Mouse (Mus musculus): Measurements from ENCODE around the gene Pex12.
"Not testable (repeated sequence)": the region's sequence is repeated elsewhere in the genome, so short reads cannot be mapped to it uniquely, and the experiment has no call there.

Pex12 gene

GRCm38 (mm10) chr11:83286566-83286965 is 15.8 kb downstream of the Pex12 start, which contains the start of gene Slfn14:
Gene Slfn14 (minus strand): TSS chr11:83286726.
- DNase-seq, result no peak

- DNase-seq, result no peak
Observed at GRCm38 (mm10) chr11:83285627-83286026, 16.8 kb downstream of the Pex12 start.

DNA sequence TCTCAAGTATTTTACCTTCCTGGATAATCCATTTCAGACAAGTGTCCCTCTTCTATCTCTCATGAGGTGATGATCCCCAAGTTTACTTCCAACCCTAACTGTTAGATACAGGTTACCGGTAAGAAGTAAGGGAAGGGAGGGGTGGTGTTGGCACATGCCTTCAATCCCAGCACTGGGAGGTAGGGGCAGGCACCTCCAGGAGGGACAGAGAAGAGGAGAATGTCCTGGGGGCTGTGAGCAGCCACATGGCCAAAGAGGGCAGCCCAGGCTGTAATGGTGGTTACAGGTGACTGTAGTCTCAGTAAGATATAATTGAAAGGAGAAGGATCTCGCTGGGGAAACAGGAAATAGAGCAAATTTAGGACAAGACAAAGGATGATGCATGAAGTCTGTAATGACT is 20.3 kb downstream of the Pex12 start:
- DNase-seq, result no peak

DNA sequence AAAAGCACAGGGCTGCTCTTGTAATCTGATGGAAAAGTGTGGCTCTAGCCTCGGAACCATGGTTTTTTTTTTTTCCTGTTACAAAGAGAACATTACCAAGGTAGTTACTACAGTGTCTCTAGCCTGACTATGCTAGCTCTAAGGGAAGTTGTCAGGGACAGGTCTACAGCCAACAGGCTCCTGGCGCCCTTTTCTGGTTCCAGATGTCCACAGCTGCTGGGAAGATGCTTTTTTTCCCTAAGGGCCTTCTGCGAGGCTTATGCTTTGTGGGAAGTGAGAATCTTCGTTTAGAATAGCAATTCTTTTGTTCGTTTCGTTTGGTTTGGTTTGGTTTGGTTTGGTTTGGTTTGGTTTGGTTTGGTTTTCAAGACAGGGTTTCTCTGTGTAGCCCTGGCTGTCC is 22.7 kb downstream of the Pex12 start:
- no peak for DNase-seq

DNA sequence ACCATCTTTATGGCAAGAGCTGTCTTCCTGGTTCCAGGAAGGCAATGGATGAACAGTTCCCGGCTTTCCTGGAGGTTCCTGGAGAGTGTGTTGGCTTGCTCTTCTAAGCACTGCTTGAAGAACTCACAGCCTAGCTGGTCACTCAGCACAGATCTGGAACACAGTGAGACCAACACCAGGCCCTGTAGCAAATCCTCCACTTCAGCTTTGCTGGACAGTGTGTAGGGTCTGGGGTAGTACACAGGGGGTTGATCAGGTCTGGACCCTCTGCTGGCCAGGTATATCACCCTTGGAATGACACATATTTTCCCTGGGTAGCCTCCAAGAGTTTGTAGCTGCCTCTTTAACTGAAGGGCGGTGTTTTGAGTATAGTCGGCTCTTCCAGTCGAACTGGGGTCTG is 23.4 kb downstream of the Pex12 start:
- DNase-seq, result no peak

- no peak for DNase-seq
Observed at GRCm38 (mm10) chr11:83276251-83276650, 26.1 kb downstream of the Pex12 start.

DNA sequence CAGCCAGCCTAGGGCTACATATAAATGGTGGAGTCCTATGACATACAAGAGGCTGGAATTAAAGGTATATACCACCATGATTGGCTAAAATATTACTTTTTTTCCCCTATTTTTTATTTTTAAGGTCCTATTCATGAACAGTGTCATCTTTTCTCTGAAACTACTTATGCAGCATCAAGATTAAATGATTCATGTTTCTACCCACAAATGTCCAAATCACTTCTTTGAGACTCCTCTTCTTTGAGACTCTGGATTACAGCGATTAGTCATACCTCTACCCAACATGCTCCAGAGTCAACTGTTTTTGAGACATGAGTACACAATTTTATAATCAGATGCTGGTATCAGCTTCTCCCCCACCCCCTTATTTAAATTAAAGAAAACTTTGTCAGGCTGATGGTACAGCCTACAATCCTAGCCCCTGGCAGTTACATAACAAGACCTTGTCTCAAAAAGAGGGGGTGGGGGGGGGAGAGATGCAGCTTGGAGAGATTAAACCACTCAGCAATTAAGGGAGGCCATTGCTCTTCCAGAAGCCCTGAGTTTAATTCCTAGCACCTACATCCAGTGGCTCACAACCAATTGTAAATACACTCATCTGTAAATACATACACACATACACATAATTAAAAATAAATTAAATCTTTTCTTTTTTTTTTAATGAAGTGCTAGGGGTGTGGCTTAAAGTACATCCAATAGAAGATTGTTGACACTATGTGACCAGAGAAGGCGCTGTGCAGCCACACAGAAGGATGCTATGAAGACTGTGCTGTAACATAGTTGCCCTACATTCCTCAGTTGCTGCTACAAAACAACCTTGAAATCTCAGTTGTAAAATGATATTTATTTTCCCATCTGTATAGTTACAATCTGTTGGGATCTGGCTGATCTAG is 30.2 kb downstream of the Pex12 start:
- DNase-seq, result no peak

DNA sequence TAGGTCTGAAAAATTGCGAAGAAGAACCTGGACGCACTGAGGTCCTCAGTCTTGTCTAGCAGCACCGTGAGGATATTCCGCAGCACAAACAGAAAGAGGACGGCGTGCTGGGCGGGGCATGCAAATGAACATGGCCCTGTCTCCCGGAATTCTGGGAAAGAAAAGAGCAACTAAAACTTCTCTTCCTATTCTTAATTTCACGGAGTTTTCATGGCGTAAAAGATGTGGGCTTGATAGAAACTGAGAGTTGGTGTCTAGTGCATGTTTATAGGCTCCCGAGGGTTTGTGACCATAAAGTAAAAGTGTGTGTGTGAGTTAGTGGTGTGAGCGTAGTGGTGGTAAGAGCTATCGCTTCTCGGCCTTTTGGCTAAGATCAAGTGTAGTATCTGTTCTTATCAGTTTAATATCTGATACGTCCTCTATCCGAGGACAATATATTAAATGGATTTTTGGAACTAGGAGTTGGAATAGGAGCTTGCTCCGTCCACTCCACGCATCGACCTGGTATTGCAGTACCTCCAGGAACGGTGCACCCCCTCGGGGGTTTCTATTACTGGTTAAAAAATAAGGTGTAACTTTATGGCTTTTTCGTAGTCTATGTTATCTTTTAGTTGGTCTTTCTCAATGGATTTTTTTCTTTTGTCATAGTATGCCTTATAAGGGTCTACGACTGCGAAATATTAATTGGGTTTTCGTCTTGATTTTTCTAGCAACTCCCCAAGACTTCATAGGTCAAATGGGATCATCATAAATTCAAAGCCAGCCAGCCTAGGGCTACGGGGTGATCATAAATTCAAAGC is 31.0 kb downstream of the Pex12 start:
- DNase-seq, result peak; percentile 79

DNA sequence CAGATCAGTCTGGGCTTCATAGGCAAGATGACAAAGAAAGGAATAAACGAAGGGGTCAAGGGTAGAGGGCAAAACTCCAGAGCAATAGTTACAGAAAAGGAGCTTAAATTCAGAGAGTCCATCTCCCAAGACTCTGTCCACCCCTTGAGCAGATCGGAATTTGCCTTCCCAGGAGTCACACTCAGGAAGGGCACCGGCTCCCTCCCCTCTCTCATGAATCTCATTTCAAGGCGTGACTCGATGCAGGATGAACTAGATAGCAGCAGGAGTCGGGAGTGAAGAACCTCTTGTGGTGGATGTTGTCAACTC is 31.6 kb downstream of the Pex12 start:
- no peak for DNase-seq

- no peak for DNase-seq
Observed at GRCm38 (mm10) chr11:83263146-83263545, 39.2 kb downstream of the Pex12 start.

DNA sequence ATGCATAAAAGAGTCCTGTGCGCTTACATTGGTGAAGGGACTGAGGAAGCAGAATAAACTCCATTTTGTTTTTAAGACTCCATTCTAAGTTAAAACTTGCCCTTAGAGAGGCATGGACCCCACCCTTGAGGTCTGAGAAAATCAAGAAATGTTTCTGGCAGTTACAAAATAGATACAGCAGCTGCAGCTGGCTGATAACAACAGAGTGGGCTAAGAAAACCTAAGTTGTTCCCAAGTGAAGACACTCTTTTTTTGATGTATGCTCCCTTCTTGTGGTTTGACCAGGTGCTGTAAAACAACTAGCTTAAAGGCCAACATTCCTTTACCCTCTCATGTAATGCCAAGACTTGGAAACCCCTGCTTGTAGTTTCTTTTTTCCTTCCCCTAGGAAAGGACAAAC is 39.7 kb downstream of the Pex12 start:
- DNase-seq, result no peak

- not testable (repeated sequence) for DNase-seq
Observed at GRCm38 (mm10) chr11:83257211-83257610, 45.2 kb downstream of the Pex12 start.
